Mouse (Mus musculus) megakaryocyte, adult 5-6 weeks (primary cell): ENCODE data around the gene Cdca8. TPM values are rescaled to one million over a fixed set of nuclear protein-coding genes. Genes with fewer than 3 reads are reported as not detected.
"Not testable (repeated sequence)": the region's sequence is repeated elsewhere in the genome, so short reads cannot be mapped to it uniquely, and the experiment has no call there.

Source experiments
- ATAC-seq: 2 replicates; pipeline ENCODE4 v1.8.0; 2016; ENCODE audit warnings: mild to moderate bottlenecking, inconsistent platforms; ENCODE audit not compliant: poor library complexity, severe bottlenecking
- total RNA-seq, 2 experiments: library from RNA; stranded (forward) in 1 of 2; stranded (reverse) in 1 of 2; fragments of 153-499, 151-499 nt in 1 of 2; fragments of 221-1000, 200-1000 nt in 1 of 2; gene quantifications; 2 replicates each; pipeline versions ENCODE4 v1.2.3 to v1.2.4; 2015 to 2017

The Cdca8 gene
- 109 and 126 TPM in 2 replicates for total RNA-seq (2015)
- total RNA-seq (2017), result 116 and 152 TPM in 2 replicates

DNA sequence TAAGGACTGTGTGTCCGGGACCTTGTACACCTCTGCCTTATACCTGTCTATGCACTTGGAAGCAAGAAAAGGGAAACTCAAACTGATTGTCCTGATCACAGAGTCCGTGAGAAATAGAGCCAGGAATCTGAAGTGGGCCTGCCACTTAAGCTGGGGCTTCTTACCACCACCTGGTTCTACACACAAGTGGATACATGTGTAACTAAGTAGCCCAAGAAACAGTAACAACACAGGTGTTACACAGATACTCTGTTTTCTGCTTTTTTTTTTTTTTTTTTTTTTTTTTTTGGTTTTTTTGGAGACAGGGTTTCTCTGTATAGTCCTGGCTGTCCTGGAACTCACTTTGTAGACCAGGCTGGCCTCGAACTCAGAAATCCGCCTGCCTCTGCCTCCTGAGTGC, at the start of gene Cdca8:
Gene Cdca8, minus strand, starts transcription at position 101 of the 400 bp plus-strand sequence.
- ATAC-seq, result not testable (repeated sequence)

DNA sequence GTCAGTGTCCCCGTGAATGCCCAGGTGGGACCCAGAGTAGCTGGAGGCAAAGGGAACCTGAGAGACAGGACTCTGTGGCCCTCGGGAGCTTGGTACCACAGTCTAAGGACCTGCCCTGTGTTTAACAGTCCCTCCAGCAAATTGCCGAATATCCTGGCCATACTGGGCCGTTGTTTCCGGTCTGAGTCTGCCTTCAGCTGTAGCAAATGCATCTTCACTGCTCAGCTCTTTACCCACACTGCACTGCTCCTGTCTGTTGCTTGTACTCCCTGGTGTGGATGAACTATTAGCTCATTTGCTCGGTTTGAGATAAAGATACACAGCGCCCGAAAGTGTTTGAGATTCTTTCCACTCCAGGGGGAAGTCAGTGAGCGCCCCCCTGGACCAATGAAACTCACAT, 49.3 kb upstream of the Cdca8 start:
- no peak for ATAC-seq

GRCm38 (mm10) chr4:124987711-124988097, 48.6 kb upstream of the Cdca8 start:
- no peak for ATAC-seq

- no peak for ATAC-seq
These were observed 47.9 kb upstream of the Cdca8 start for GRCm38 (mm10) chr4:124986739-124987710.

- peak; percentile 46; the same call in 1 of the 2 replicates for ATAC-seq
These were observed 46.8 kb upstream of the Cdca8 start, which contains the start of gene Rspo1 for GRCm38 (mm10) chr4:124985671-124986602. Gene Rspo1 (plus strand): TSS chr4:124986430.

DNA sequence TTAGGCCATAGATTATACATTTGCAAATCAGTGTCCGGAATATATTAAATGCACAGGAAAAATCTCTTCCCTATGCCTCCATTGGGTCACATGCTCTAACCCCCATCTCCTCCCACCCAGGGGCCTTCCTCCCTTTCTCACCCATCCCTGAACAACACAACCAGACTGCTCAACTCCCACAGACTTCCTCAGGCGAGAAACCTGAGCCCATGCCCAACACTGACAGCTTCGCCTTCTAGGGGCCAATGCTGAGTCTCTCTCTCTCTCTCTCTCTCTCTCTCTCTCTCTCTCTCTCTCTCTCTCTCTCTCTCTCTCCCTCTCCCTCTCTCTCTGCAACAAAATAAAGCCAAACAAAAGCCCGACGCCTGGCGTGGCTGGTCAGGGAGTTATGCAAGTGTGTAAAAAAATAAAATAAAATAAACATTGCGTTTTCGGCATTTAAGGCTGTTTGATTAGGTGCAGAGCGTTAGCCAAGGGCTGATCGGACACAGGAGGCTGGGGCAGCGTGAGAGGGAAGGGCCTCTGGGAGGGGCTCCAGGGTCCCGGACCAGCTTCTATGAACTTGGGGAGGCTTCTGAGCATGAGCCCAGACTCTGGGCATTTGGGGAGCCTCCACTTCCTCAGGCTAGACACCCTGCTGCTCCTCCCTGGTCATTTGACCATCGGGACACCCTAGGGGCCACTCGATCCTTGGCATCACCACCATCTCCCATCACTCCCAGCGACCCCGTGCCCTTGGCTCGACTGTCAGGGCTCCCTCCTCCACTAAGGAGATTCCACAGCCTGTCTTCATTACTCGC, 46.0 kb upstream of the Cdca8 start:
- no peak for ATAC-seq

DNA sequence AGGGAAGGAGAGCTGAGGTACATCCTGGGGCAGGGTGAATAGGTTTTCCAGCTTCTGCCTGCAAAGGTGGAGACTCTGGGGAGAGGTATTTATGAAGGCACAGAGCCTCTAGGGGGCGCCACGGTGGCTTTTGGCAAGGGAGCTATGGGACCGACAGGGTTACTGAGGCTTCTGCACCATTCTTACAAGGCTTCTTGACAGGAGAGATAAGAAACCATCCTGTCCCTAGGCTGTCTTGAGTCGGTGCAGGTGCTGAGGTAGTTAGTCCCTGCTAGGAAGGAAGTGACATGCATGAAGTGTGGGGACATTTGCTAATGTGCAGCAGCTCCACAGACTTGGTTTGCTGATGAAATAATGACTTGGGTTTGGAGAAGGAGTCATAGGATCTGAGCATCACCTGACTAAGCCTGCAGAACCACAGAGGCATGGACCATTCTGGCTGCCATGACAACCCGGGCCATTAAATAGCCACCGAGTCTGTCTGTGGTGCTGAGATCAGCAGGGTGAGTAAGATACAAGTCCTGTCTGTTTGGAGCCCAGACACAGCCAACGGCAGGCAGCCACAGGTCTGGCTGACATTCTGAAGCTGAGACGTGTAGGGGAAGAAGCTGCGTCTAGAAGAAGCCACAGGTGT, 44.9 kb upstream of the Cdca8 start:
- ATAC-seq, result peak; percentile 39

- no peak for ATAC-seq
These were observed 39.1 kb upstream of the Cdca8 start for GRCm38 (mm10) chr4:124978201-124978600.

DNA sequence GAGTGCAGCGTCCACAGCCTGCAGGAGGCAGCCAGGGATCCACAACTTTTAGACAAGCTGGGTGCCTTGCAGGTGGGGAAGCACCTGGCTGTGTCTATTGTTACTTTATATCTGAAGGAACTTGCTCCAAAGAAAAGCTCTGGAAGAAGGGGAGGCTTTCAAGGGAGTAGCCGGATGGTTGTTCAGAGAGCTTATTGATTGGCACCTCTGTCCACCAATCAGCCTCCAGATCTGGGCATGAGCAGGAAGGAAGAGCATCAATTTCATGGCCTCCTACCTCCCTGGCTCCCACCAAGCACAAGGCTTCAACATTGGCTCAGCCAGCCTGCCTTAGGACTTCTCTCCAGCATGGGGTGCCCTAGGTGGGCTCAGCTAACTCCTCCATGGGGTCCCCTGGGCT, 34.2 kb upstream of the Cdca8 start:
- ATAC-seq, result no peak

- ATAC-seq, result no peak
These were observed 33.2 kb upstream of the Cdca8 start for GRCm38 (mm10) chr4:124972316-124972715.

DNA sequence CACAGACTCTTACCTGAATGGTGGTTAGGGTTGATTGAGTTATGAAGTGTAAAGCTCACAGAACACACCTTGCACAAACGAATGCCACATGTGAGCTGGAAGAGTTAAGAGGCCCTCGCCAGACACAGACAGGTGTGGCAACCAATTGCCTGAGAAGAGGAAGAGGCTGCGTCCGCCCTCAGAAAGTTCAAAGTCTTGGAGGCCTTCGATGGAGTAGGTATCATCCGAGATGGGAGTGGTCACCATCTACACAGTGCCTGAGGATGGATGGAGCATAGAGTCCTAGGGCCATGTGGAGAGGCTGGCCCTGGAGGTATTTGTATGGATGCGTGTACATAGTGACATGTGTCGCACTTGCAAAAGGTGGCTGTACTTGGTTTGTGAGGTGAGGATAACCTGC, 32.0 kb upstream of the Cdca8 start:
- ATAC-seq, result no peak

DNA sequence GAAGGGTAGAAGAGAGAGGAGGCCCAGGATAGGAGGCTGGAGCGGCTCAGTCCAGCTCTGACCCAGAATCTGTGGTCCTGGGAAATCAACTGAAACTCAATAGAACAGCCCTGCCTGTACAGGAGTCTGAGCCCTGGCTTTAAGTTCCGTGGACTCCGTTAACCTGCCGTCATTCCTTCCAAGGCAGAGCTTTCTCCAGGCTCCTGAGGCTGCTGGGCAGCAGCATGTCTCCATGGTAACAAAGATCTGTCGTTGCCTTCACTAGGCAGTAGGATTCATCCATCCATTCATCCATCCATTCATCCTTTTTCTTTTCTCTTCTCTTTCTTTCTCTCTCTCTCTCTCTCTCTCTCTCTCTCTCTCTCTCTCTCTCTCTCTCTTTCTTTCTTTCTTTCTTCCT, 31.6 kb upstream of the Cdca8 start:
- no peak for ATAC-seq

GRCm38 (mm10) chr4:124970194-124970593, 31.1 kb upstream of the Cdca8 start:
- ATAC-seq, result no peak

DNA sequence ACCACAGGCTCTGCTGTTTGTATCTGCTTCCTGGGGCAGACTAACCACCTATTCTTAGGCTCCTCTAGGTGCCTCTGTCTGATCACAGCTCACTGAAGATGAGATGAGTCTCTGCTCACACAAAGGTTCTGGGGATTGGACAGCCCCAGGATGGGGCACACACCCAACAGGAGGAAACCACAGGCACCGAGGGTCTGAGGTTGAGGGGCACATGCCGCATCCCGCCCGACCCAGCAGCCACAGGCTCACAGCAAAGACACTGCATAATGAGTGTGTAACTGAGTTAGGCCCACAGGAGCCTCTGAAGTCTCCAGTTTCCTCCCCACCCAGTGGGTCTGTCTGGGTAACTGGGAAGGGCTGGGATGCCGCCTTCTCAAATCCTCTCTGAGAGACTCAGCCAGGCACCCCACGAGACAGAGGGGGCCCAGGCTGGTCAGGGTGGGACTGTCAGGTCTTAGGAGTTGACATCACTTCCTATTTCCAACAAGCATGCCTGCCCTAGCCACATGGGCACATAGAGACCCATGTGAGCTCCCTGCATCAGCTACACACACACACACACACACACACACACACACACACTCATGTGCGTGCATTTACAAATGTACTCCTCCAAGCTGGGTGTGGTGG, 30.2 kb upstream of the Cdca8 start:
- ATAC-seq, result no peak

GRCm38 (mm10) chr4:124968711-124969110, 29.6 kb upstream of the Cdca8 start:
- ATAC-seq, result no peak

- ATAC-seq, result no peak
These were observed 25.9 kb upstream of the Cdca8 start for GRCm38 (mm10) chr4:124964912-124965599.

DNA sequence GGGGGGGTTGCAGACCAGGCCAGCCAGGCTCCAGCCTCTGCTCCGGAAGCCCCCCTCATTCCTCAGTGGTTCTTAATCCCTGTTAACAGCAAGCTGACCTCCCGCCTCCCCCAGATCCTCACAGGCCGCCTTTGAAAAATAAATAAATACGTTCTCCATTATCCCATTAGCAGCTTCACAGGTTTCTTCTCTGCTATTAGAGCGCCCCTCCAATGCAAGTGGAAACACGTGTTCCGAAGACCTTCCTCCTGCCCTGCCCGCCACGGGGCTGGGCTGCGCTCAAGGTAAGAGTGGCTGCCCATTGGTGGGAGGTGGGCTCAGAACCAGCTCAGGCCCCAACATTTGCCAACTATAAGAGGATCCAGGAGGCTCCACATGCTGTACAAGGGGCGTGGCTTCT, 23.5 kb upstream of the Cdca8 start:
- ATAC-seq, result no peak

- no peak for ATAC-seq
These were observed 21.8 kb upstream of the Cdca8 start for GRCm38 (mm10) chr4:124960940-124961339.

DNA sequence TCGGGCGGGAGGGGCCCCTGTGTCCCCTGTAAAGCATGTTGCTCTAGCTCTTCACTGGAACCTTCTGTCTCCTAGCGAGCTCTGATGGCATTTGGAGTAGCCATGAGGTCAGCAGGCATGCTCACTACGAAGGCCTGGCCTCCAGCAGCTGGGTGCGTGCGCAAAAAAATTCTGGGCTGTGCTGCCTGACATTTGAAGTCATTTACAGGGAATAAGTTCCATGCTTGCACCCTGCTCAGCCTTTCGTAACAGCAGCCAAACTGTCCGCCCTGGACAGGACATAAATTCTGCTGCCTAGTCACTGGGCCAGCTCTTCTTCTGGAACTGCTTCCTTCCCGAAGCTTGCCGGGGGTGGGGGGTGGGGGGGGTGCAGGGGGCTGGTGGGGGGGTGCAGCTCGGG, 20.0 kb upstream of the Cdca8 start:
- no peak for ATAC-seq
